Mouse (Mus musculus) small intestine, adult 2 months (tissue): ENCODE data around the gene Foxk2.

Experiments used
- CTCF ChIP-seq: fragments of 200-500 bp; IDR thresholded peaks from 2 replicates; pipeline ENCODE4 v1.5.1; 2012; ENCODE audit warnings: low read depth, mild to moderate bottlenecking, control low read depth, inconsistent platforms, low read length, moderate library complexity, mixed read lengths; ENCODE audit not compliant: insufficient replicate concordance, insufficient read length; ENCODE audit errors: extremely low read depth
- POLR2A ChIP-seq: fragments of 200-500 bp; IDR thresholded peaks from 2 replicates; pipeline ENCODE4 v1.6.1; 2012; ENCODE audit warnings: low read depth, mild to moderate bottlenecking, control low read depth, inconsistent platforms, low read length, moderate library complexity

GRCm38 (mm10) chr11:121289859-121290258 lies 30.1 kb downstream of the Foxk2 start:
- TF ChIP-seq CTCF, result no peak
- no peak for TF ChIP-seq POLR2A
